Mouse (Mus musculus) c-Kit-positive CD71-negative TER-119-negative erythroid progenitor cells, embryonic 14.5 days (primary cell): Measurements from ENCODE around the gene Rap1gap2.

ENCODE experiments used
- DNase-seq: peaks from one replicate; pipeline ENCODE4 v3.0.0-alpha.2; 2013; ENCODE audit warnings: low read depth

Rap1gap2 gene

DNA sequence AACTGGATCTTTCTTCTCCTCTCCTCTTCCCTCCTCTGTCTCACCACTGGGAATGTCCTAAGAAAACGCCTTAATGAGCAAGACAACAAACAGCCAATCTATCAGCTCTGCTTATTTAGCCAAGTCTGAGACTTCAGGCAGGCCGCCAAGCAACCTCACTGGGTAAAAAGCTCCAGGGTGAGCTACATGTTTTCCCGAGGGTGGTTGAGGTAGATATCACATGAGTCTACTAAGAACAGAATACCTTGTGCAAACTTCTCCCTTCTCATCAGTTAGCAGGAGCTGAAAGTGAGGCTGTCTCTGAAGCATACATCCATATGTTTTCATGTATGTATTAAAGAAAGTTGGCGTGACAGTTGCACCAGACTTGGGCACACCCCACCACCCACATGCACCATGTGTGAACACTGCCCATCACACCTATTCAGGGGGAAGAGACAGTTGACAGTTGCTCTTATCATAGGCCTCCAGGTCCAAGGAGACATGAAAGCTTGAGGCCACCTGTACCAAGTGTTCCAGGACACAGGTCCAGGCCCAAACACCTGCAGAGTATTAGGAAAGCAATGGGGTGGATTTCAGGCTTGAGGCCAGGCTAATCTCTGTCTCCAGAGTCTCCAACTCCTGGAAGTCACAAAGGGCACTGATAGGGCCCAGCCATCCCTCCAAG is 35.8 kb downstream of the Rap1gap2 start:
- DNase-seq: no peak

DNA sequence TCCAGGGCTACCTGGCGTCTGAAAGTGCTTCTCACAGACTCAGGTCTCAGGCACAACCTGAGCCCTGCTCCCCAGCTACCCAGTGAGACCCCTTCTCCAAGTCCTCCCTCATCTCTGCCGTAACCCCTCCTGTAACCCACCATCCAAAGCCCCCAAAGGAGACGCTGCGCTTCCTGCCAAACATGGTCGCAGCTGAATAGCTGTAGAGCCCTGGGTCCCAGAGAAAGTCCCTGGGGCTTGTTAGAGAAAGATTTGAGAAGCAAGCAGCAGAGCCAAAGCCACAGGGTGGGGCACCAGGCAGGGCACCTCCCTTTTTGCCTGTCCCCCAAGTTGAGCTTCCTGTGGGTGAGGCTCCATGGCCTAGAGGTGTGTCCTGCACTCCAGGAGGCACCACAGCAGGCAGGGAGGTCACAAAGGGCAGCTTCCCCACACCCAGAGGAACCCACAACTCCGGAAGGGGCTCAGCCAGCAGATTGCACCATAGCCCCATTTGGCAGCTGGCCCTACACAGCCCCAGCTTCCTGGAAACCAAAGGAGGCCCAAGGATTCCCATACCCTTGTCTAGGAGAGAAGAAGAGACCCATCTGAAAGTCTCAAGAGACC is 38.2 kb downstream of the Rap1gap2 start:
- peak; percentile 60 for DNase-seq

DNA sequence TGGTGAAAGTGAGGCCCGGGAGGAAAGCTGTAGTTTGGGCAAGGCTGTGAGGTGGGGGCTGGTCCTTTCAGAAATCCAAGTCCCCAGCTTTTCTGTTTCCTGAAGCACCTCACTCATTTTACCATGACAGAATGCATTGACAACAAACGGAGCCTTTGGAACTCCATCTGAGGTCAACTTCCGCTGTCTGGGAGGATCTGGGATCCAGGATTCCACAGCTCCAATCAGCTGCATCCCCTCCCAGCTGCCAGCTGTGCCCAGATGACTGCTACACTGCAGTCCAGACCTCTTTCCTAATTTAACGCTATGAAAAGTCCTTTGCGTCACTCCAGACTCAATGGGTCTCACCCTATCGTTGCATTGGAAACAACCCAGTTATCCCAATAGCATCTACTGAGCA is 41.0 kb downstream of the Rap1gap2 start:
- no peak for DNase-seq

DNA sequence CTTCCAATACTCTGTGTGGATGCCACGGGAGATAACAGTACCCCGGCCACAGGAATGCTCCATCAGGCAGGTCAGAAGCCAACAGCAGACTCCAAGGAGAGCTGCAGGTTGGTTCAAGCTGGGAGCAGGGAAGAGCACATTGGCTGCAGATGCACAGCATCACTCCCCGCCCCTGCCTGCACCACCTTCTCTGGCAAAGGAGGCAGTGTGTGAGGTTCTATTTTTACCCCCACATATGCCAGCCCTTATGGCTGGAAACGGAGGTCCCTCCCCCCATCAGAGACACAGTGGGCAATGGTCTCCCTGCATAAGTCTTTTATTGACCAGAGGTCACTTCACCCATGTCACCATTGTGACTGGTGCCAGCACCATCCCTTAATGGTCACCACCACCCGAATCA is 42.3 kb downstream of the Rap1gap2 start:
- DNase-seq: no peak

DNA sequence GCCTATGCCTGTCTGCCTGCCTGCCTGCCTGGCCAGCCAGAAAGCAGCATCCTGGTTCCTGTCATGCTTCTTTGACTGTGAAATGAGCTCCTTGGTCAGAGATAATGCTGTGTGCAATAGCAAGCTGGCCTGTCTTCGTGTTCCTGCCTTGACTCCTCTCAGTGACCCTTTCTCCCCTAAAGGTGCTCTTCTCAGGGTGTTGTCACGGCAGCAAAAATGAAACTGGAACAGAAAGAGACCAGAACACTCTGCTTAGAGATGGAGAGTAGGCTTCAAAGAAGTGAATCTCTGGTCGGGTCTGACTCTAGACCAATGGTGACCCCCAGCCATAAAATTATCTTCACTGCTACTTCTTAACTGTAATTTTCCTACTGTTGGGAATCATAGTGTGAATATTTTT is 42.7 kb downstream of the Rap1gap2 start:
- DNase-seq: no peak

DNA sequence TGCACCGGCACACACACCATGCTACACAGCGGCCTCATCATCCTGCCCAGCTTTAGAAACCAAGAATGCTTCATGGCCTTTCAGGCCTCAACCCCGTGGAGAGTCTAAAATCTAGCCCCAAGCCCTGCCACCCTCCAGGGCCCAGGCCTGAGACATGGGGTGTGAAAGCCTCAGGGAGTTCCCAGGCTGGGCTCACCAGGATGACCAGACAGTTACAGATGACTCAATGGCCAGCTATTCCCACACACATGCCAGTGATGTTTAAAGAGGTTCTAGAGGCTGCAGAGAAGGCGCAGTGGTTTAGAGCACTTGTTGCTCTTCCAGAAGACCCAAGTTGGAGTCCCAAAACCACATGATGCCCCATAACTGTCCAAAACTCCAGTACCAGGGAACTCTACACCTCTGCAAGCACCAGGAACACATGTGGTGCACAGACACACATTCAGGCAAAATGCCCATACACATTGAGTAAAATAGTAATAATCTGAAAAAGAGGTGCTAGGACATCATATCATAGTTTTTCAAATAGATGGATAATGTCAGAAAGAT is 44.3 kb downstream of the Rap1gap2 start:
- no peak for DNase-seq

DNA sequence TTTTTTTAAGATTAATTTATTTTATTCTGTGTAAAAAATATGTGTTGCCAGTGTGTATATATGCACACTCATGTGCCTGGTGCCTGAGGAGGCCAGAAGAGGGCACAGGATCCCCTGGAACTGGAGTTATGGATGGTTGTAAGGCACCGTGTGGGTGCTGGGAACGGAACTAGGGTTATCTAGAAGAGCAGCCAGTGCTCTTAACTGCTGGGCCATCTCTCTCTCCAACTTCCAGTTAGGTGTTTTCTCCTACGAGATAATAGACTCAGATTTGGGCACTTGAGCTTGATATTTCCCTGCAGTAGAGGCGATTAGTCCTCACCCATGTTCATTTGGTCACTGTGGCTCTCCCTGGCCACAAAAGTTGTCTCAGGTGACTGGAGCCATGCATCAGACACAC is 49.3 kb downstream of the Rap1gap2 start:
- no peak for DNase-seq

DNA sequence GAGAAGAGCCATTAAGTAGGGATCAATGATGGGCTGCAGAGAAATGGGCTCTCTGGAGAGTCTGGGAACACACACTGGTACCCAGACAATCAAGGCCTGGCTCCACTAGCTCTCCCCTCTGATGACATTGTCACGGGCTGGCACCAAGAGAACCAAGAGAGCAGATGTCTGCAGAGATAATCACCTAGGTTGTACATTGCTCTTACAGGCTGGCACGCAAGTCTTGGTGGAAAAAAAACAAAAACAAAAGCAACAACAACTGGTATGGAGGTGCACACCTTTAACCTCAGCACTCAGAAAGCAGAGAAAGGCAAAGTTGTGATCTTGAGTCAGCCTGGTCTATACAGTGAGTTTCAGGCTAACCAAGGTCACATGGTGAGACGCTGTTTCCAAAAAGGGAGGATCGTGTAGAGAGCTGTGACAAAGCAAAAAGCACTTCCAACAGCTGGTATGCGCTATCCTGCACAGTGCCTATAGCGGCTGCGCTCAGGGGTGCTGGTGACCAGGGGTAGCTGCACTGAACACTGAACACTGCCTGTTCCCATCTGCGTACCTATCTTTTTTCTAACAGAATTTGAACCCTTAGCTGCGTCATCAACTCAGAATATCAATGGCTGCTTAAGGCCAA is 50.0 kb downstream of the Rap1gap2 start:
- no peak for DNase-seq

DNA sequence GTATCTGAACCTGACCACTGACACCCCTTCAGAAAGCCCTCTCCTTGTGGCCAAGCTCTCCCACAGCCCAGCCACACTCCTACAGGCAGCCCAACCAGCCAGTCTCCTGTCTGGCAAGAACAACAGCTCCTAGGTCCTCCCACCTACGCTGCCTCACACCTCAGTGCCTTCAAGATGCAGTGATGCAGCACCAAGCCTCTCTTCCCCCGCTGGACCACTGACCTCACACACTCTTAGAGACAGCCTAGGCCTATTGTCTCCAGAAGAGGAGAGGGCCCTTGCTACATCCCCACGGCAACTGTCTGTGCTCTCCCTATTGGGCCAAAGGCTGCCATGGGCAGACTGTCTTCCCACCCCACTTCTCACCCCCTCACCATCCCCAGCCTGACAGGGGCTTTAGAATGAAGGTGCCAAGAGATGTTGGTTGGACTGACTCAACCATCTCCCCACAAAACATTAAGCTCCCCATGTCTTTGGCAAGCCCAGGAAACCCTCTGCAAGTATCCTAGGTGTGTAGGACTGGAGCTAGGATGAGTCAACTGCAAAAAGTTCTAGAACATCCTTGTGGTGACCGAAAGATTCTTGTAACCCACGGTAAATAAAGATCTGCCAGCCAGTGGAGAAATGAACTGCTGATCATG is 50.8 kb downstream of the Rap1gap2 start:
- DNase-seq: no peak

DNA sequence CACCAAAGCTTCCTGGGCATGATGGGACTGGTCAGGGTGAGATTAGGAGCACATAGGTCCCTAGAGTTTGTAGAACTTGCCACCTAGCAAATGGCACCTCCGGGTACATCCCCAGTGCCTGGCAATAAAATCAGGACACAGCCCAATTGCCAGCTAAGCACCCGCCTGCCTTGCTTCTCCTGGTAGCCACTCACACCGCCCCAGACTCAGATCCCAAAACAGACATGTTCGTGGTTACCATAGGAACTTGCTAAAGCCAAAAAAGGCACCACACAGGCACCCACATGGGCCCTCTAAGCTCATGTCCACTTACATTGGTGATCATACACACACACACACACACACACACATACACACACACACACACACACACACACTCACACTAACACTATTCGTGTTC is 51.8 kb downstream of the Rap1gap2 start:
- no peak for DNase-seq

DNA sequence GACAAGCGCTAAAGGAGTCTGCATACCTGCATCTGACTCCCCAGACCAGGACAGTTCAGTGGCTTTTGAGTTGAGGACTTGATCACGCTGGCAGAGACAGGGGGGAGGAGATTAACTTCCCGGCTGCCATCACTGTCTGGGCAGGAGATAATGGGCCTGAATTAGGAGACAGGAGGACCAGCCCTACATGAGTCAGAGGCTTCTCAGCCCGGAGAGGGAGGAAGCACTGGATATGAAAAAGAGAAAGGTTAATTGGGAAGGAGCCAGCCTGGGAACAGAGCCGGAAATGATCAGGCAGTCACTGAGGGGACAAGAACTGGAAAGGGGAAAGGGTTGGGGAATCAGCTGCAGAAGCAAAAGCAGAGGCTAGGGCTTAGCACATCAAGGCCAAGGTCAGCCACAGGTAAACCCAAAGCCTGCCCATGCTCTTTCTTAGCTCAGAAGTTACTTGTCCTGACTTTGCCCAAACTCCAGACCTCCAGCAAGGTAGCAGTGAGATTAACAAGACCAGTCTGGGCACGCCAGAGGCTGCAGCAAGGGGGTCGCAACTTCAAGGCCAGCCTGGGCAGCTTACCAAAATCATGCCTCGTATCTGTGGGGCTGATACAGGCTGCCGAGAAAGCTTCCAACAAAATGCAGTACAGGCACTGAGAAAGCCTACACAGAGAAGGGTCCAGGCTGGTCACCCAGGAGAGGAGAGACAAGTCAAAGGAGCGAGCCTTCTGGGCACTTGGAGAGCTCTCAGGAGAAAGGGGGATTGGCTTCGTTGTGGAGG is 53.1 kb downstream of the Rap1gap2 start:
- DNase-seq: no peak

DNA sequence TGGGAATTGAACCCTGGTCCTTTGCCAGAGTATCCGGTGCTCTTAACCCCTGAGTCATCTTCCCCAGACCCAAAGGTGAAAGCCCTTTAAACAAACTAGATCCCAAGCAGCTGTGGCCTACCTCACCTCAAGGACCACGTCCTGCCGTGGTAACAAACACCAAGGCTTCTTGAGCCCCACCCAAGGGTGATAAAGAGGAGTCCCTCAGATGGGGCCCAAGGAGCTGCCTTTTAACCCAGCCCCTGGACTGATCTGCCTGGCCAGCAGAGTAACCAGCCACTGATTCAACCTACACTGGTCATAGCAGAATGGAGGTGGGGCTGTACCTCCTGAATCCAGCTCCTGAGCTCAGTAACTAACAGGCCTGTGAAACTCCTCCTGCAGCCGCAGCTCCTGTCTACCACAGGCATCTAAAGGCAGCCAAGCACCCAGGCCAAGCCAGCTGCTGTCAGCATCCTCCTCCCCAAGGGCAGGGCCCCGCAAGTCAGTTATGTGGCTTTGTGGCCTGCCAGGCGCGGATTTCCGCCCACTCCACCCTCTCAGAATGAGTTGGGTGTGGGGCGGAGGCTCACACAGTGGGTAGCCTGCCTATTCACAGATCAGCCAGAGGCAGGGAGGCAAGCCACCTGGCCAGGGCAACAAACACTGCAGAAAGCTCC is 54.9 kb downstream of the Rap1gap2 start:
- no peak for DNase-seq

DNA sequence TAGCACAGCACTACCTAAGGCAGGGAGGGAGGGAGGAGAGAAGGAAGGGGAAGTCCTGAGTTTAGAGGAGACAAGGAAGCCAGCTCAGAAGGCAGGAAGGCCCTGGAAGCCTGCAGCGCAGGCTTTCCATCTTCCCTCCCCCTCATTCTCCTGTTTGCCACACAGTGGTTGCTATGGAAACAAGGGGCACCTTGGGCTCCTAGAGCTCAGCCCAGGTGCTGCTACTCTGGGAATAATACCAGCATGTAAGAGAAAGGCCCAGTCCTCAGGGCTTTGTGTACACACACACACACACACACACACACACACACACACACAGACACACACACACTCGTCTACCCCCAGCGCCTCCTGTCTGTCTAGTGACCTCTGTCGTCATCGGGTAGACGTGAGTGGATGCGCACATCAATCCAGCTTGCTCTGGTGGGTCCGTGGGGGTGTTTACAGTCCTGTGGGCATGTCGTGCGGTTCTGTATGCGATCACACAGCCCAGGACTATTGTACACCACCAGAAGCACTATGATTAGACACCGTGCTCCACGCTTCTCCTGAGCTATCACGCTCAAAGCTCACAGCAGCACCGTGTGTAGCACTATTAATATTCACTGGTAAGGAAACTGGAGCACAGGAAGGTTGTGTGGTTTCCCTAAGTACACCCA is 55.9 kb downstream of the Rap1gap2 start:
- no peak for DNase-seq

DNA sequence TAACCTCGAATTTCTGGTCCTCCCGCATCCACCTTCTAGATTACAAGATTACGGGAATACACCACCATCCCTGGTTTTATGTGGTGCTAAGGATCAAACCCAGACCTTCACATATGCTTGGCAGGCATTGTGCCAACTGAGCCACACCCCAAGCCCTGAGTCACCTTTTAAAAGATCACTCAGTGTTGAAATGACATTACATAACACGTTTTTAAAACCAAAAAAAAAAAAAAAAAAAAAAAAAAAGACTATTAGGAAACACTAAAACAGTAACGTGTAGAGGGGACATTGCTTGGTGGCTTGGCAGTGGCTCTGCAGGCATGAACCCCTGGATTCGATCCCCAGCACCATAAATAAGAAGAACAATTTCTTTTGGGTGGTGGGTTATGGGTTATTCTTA is 59.1 kb downstream of the Rap1gap2 start:
- DNase-seq: no peak

DNA sequence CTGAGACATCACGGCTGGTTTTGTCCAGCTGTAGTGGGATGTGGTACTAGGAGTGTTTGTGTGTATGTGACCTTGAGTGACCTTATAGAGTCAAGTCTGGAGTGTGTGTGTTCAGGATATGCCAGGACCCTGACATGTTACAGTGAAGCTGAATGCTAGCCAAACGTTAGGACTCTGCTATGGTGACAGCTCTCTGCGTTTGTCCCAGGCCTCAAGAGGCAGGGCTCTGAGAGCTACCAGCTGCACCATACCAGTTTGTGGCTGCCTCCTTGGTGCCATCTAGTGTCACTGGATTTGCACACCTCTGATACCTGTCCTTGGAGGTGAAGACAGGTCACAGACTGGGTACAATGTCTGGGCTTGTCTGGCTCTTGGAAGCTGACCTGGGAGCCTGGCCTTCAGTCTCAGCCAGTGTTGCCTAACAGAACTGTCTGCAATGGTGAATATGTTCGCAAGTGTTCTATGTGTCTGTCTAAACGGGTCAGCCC is 60.1 kb downstream of the Rap1gap2 start:
- no peak for DNase-seq

DNA sequence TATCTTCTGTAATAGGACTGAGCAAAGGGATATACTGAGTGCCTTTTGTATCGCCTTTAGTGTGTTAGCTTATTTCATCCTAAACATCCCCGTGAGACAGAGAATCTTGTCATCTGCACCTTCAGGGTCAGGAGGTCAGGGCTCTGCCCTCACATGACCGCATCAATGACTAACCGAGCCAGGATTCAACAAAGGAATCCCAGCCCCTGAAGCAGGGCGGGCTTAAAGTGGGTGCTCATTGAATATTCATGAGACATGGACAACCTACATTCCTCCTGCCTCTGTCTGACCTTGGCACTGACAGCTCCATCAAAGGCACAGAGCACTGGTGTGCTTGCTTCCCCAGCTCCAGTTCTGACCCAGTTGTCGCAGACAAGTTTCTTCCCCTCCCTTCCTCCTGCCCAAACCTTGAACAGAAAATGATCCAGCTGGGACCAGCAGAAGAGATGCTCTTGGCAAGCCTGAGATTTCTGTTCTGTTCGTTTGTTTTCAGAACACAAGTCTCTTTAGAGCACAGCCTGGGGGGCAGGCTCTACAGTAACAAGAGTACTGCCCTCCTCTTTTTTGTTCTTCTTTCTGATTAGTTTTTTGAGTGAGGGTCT is 61.8 kb downstream of the Rap1gap2 start:
- DNase-seq: no peak

DNA sequence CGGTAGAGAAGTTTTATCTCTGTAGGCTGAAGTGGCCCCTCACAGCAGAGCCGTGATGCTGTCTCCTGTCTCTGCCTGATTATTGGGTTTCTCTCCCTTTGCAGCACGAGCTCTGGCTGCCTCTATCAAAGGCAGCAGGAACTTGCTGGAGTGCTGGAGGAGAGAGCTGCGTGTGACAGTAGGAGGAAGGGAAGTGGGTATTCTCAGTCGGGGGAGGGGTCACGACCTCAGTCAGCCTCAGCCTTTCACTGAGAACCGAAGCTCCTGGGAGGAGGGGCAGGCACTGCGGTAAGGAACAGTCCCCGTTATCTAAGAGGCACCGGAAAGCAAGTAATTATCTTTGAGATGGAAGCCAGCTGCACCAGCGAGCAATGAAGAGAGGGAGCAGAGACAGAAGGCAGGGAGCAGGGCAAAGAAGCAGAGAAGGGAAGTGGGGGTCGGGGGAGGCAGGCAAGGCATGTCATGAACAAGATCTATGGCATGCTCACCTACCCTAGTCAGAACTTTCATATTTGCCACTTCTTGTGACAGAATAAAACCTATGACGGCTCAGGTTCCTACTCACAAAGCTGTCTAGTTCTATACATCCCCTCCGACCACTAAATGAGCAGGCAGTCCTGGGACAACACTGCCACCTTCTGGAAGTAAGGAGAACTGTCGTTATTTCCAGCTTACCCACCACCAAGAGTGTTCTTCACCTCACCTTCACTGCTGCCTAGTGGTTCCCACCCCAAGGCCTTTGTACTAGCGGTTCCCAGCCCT is 63.6 kb downstream of the Rap1gap2 start:
- DNase-seq: peak; percentile 71

DNA sequence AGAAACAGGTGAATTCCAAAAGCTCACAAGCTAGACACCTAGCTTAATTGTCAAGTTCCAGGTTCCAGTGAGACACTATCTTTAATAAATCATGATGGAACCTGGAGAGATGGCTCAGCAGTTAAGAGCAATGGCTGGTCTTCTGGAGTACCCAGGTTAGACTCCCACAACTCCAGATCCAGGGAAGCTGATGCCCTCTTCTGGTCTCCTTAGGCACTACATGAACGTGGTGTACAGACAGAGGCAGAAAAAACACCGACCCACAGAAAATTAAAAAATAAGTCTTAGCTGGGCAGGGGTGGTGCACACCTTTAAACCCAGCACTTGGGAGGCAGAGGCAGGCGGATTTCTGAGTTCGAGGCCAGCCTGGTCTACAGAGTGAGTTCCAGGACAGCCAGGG is 64.5 kb downstream of the Rap1gap2 start:
- no peak for DNase-seq

DNA sequence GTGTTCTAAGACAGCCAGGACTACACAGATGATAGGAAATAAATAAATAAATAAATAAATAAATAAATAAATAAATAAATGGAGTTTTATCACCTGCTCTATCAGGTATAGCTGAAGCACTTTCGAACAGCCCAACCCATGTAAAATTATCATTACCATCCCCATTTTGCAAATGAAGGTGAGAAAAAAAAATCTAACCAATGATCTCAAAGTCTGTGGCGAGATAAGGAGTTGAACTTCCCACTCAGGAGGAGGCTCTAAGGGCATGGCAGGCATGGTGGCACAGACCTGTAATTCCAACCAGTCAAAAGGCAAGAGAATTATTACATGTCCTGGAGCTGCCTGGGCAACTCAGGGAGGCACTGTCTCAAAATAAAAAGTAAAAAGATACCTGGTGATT is 65.2 kb downstream of the Rap1gap2 start:
- DNase-seq: no peak

DNA sequence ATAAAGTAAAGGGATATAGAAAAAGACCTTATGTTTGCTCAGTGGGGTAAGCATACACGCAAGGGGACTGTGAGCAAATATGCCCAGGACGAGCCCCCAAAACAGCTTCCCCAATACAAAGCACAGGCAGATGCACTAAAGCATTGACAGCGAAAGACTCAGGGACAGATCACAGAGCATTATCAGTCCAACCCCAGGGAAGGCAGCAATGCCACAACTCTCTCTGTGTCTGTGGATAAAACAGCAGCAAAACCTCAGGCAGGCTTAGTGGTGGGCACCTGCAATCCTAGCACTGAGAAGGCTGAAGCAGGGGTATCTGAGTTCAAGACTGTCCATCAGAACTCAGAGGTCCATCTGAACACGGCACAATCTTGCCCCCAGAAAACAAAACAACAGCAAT is 73.4 kb downstream of the Rap1gap2 start:
- DNase-seq: no peak
